Mouse (Mus musculus) forelimb bud, embryonic 11.5 days (tissue): ENCODE results near the gene Rlf.
A peak's percentile ranks its signal among the peaks of the same experiment; 100 is the strongest.
"Not testable (repeated sequence)": the region's sequence is repeated elsewhere in the genome, so short reads cannot be mapped to it uniquely, and the experiment has no call there.

Experiments used
- DNase-seq: peaks from one replicate; pipeline ENCODE4 v3.0.0-alpha.2; 2012; ENCODE audit warnings: low read depth, low spot score

Gene Rlf

GRCm38 (mm10) chr4:121166697-121167096 is 48.2 kb downstream of the Rlf start:
- not testable (repeated sequence) for DNase-seq

- no peak for DNase-seq
Measured at GRCm38 (mm10) chr4:121163501-121164030, 51.3 kb downstream of the Rlf start.

- DNase-seq: no peak
Measured at GRCm38 (mm10) chr4:121109126-121109525, 105.8 kb downstream of the Rlf start, which contains the start of gene Tmco2. TSS of gene Tmco2 (minus strand) at chr4:121109226.

GRCm38 (mm10) chr4:121103304-121103703 is 111.6 kb downstream of the Rlf start:
- DNase-seq: no peak

- peak; percentile 94 for DNase-seq
Measured at GRCm38 (mm10) chr4:121097650-121098378, 117.1 kb downstream of the Rlf start, which contains the start of gene Zmpste24. TSS of gene Zmpste24 (minus strand) at chr4:121098241.
